Mouse (Mus musculus): ENCODE data around the gene Fcho1. TPM values are rescaled to one million over a fixed set of nuclear protein-coding genes. Genes with fewer than 3 reads are reported as not detected.
"Not testable (repeated sequence)": the region's sequence is repeated elsewhere in the genome, so short reads cannot be mapped to it uniquely, and the experiment has no call there.

The Fcho1 gene
- total and polyA plus RNA-seq, 2 experiments from 2014 or later: 89.5 to 114 TPM

DNA sequence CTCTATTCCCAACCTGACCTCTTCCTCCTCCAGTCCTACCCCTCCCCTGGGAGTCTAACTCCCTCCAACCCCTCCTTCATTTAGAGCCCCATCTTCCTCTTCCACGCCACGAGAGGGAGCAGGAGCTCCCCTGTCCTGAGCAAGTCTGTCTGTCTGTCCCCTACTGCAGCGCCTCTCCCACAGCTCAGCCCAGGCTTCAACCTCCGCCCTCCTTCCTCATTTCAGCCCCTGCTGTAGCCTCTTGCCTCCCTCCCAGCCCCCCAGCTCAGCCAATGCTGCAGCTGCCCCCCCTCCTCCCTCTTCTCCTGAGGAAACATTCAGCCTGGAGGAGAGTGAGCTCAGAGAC, 23.5 kb downstream of the Fcho1 start:
- H3K4me2 ChIP-seq (ENCODE audit: low read depth, low read length, poor library complexity, severe bottlenecking): no peak overlapping the region
- no peak for ATAC-seq (ENCODE audit: low FRiP score)
- H3K27ac ChIP-seq (ENCODE audit: low read depth, low read length): no peak overlapping the region
- H3K4me1 ChIP-seq (ENCODE audit: insufficient read depth, low read length): no peaks in the 10 kb centered on the region
- 0 out of 2 replicates have a peak, but pooled peaks have one; percentile 13 for TF ChIP-seq CTCF (IDR thresholded peaks at IDR 0.05)
- 45% methylated on average over 4 of the region's 4 CpGs for WGBS
- H3K9ac ChIP-seq (replicated peaks; ENCODE audit: low read length, poor library complexity, severe bottlenecking): no peak overlapping the region
- H3K4me3 ChIP-seq (ENCODE audit: low read depth, low read length): no peak overlapping the region
- peaks cover 29% of the 10 kb centered on the region; the same call in 1 of the 2 replicates for H3K27me3 ChIP-seq (ENCODE audit: insufficient read depth, low read length)
- no peaks in the 10 kb centered on the region for H3K36me3 ChIP-seq (ENCODE audit: insufficient read depth, low read length)
- H3K9me3 ChIP-seq (ENCODE audit: low read length): no peaks in the 10 kb centered on the region
- no peak for DNase-seq (ENCODE audit: low spot score)

- no peaks in the 10 kb centered on the region for H3K36me3 ChIP-seq (ENCODE audit: insufficient read depth, low read length)
- H3K4me2 ChIP-seq (ENCODE audit: low read depth, low read length, poor library complexity, severe bottlenecking): no peak within 1 kb of the TSS
- H3K9ac ChIP-seq (replicated peaks; ENCODE audit: low read length, poor library complexity, severe bottlenecking): no peak within 1 kb of the TSS
- H3K4me1 ChIP-seq (ENCODE audit: insufficient read depth, low read length): no peaks in the 10 kb centered on the region
- H3K27me3 ChIP-seq (ENCODE audit: insufficient read depth, low read length): peaks cover 32% of the 10 kb centered on the region; the same call in 1 of the 2 replicates
- H3K27ac ChIP-seq (ENCODE audit: low read depth, low read length): no peak within 1 kb of the TSS
- no peaks in the 10 kb centered on the region for H3K9me3 ChIP-seq (ENCODE audit: low read length)
- no peak for ATAC-seq (ENCODE audit: low FRiP score)
- TF ChIP-seq CTCF (IDR thresholded peaks at IDR 0.05): no peak
- DNase-seq (ENCODE audit: low spot score): no peak
- WGBS: 19% methylated on average over 30 of the region's 34 CpGs
- H3K4me3 ChIP-seq (ENCODE audit: low read depth, low read length): peak within 1 kb of the TSS; percentile 2; the same call in 1 of the 2 replicates
Observed at GRCm38 (mm10) chr8:71701414-71702086, 24.0 kb downstream of the Fcho1 start, which contains the start of gene B3gnt3. TSS of gene B3gnt3 (minus strand) at chr8:71701789.

GRCm38 (mm10) chr8:71700493-71701269, 24.8 kb downstream of the Fcho1 start:
- no peak overlapping the region for H3K27ac ChIP-seq (ENCODE audit: low read depth, low read length)
- peak overlapping the region; percentile 2; the same call in 1 of the 2 replicates for H3K4me3 ChIP-seq (ENCODE audit: low read depth, low read length)
- no peak for DNase-seq (ENCODE audit: low spot score)
- no peak for TF ChIP-seq CTCF (IDR thresholded peaks at IDR 0.05)
- no peaks in the 10 kb centered on the region for H3K4me1 ChIP-seq (ENCODE audit: insufficient read depth, low read length)
- peaks cover 32% of the 10 kb centered on the region; the same call in 1 of the 2 replicates for H3K27me3 ChIP-seq (ENCODE audit: insufficient read depth, low read length)
- no peak overlapping the region; the same call in 1 of the 2 replicates for H3K4me2 ChIP-seq (ENCODE audit: low read depth, low read length, poor library complexity, severe bottlenecking)
- 0 out of 2 replicates have a peak, but pooled peaks have one; percentile 15 for ATAC-seq (ENCODE audit: low FRiP score)
- H3K9ac ChIP-seq (replicated peaks; ENCODE audit: low read length, poor library complexity, severe bottlenecking): no peak overlapping the region
- 16% methylated on average over 29 of the region's 29 CpGs for WGBS
- no peaks in the 10 kb centered on the region for H3K36me3 ChIP-seq (ENCODE audit: insufficient read depth, low read length)
- H3K9me3 ChIP-seq (ENCODE audit: low read length): no peaks in the 10 kb centered on the region

DNA sequence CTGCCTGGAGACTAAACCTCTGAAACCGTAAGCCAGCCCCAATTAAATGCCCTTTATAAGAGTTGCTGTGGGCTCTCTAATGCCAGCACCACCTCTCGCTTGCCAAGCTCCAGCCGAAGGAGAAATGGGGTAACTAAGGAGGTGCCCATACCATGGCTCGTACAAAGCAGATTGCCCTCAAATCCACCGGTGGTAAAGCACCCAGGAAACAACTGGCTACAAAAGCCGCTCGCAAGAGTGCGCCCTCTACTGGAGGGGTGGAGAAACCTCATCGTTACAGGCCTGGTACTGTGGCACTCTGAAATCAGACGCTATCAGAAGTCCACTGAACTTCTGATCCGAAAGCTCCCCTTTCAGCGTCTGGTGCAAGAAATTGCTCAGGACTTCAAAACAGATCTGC, 30.1 kb downstream of the Fcho1 start:
- not testable (repeated sequence) for ATAC-seq (ENCODE audit: low FRiP score); H3K9ac ChIP-seq (replicated peaks; ENCODE audit: low read length, poor library complexity, severe bottlenecking); H3K4me1 ChIP-seq (ENCODE audit: insufficient read depth, low read length); DNase-seq (ENCODE audit: low spot score); H3K9me3 ChIP-seq (ENCODE audit: low read length); H3K4me3 ChIP-seq (ENCODE audit: low read depth, low read length); H3K27ac ChIP-seq (ENCODE audit: low read depth, low read length); H3K36me3 ChIP-seq (ENCODE audit: insufficient read depth, low read length); H3K4me2 ChIP-seq (ENCODE audit: low read depth, low read length, poor library complexity, severe bottlenecking)
- peak; percentile 42 for TF ChIP-seq CTCF (IDR thresholded peaks at IDR 0.05)
- H3K27me3 ChIP-seq (ENCODE audit: insufficient read depth, low read length): peaks cover 58% of the 10 kb centered on the region
- 68% methylated on average over 12 of the region's 12 CpGs for WGBS

- Histone ChIP-seq H3K27ac (ENCODE audit: low read depth, low read length) (no peak overlapping the region), H3K9ac (replicated peaks; ENCODE audit: low read length, poor library complexity, severe bottlenecking) (no peak overlapping the region; the same call in 1 of the 2 replicates), H3K4me1 (ENCODE audit: insufficient read depth, low read length) (peaks cover 6% of the 10 kb centered on the region; the same call in 1 of the 2 replicates), H3K27me3 (ENCODE audit: insufficient read depth, low read length) (peaks cover 69% of the 10 kb centered on the region), H3K4me3 (ENCODE audit: low read depth, low read length) (peak overlapping the region; percentile 30), H3K9me3 (ENCODE audit: low read length) (no peaks in the 10 kb centered on the region), H3K4me2 (ENCODE audit: low read depth, low read length, poor library complexity, severe bottlenecking) (peak overlapping the region; percentile 40), H3K36me3 (ENCODE audit: insufficient read depth, low read length) (no peaks in the 10 kb centered on the region)
- 7% methylated on average over 62 of the region's 68 CpGs for WGBS
- 0 out of 2 replicates have a peak, but pooled peaks have one; percentile 32 for ATAC-seq (ENCODE audit: low FRiP score)
- TF ChIP-seq CTCF (IDR thresholded peaks at IDR 0.05): no peak
- no peak for DNase-seq (ENCODE audit: low spot score)
Observed at GRCm38 (mm10) chr8:71693166-71694041, 32.1 kb downstream of the Fcho1 start.

All from midbrain, postnatal 0 days (tissue).